Mouse (Mus musculus) liver, adult 2 months (tissue): ENCODE results near the gene Pip5k1b. TPM values are rescaled to one million over a fixed set of nuclear protein-coding genes. Genes with fewer than 3 reads are reported as not detected.
"Not testable (repeated sequence)": the region's sequence is repeated elsewhere in the genome, so short reads cannot be mapped to it uniquely, and the experiment has no call there.

Experiments used
- DNase-seq: peaks from one replicate; pipeline ENCODE4 v3.0.0-alpha.2; 2011; ENCODE audit warnings: low read depth, low spot score; ENCODE audit errors: extremely low read depth
- H3K27ac ChIP-seq: fragments of 200-500 bp; replicated peaks from 2 replicates; pipeline ENCODE4 v1.5.1; 2012; ENCODE audit warnings: low read depth, mild to moderate bottlenecking, control low read depth, inconsistent platforms, low read length; ENCODE audit not compliant: insufficient read depth
- H3K27me3 ChIP-seq: fragments of 200-500 bp; 2 replicates; pipeline ENCODE4 v1.6.1; 2012; ENCODE audit warnings: mild to moderate bottlenecking, moderate library complexity, low read length, inconsistent platforms; ENCODE audit not compliant: control insufficient read depth, insufficient read depth
- H3K36me3 ChIP-seq: fragments of 200-500 bp; 2 replicates; pipeline ENCODE4 v1.6.1; 2012; ENCODE audit warnings: low read length, inconsistent platforms; ENCODE audit not compliant: control insufficient read depth, insufficient read depth
- H3K4me1 ChIP-seq: fragments of 200-500 bp; 2 replicates; pipeline ENCODE4 v1.6.1; 2011; ENCODE audit warnings: low read length; ENCODE audit not compliant: control insufficient read depth, insufficient read depth
- H3K4me3 ChIP-seq: fragments of 200-500 bp; 2 replicates; pipeline ENCODE4 v1.5.1; 2011; ENCODE audit warnings: low read depth, mild to moderate bottlenecking, control low read depth, low read length, moderate library complexity; ENCODE audit not compliant: insufficient read depth
- H3K79me2 ChIP-seq: fragments of 200-500 bp; 2 replicates; pipeline ENCODE4 v1.6.1; 2012; ENCODE audit warnings: inconsistent platforms, mild to moderate bottlenecking, low read length, moderate library complexity; ENCODE audit not compliant: control insufficient read depth, insufficient read depth
- H3K9ac ChIP-seq: fragments of 200-500 bp; 2 replicates; pipeline ENCODE4 v1.6.1; 2012; ENCODE audit warnings: low read depth, mild to moderate bottlenecking, control low read depth, inconsistent platforms, low read length
- CTCF ChIP-seq: fragments of 200-500 bp; IDR thresholded peaks from 2 replicates; pipeline ENCODE4 v1.5.1; 2011; ENCODE audit warnings: low read depth, low read length, control low read depth
- POLR2A ChIP-seq: fragments of 200-500 bp; IDR thresholded peaks from 2 replicates; pipeline ENCODE4 v1.6.1; 2011; ENCODE audit warnings: low read length, control low read depth; ENCODE audit not compliant: insufficient read depth; ENCODE audit errors: extremely low read depth
- WGBS: fragments of 180-500 bp; shearing (Covaris S2); methylation state at CpG from one replicate; pipeline ENCODE4 v1.1.7; 2018; 5-methylcytosine and 5-hydroxymethylcytosine counted together
- polyA plus RNA-seq: library from polyadenylated mRNA; depleted of rRNA; stranded (reverse); fragments of >200 nt; gene quantifications from 2 replicates; pipeline ENCODE4 v1.2.3, GENCODE M21; 2012
- total RNA-seq: library from RNA; depleted of rRNA; stranded (reverse); fragments of >200 nt; gene quantifications from 2 replicates; pipeline ENCODE4 v1.2.3, GENCODE M21; 2014

Gene Pip5k1b
- total and polyA plus RNA-seq, 2 experiments: under 0.01 TPM; not detected in 1

- Histone ChIP-seq H3K79me2 (no peaks in the 10 kb centered on the region), H3K4me1 (peaks cover 3% of the 10 kb centered on the region; the same call in 1 of the 2 replicates), H3K4me3 (peak overlapping the region; percentile 66; the same call in 1 of the 2 replicates), H3K27me3 (peaks cover 20% of the 10 kb centered on the region), H3K36me3 (no peaks in the 10 kb centered on the region), H3K9ac (no peak overlapping the region), H3K27ac (no peak overlapping the region)
- no peak for TF ChIP-seq POLR2A
- no peak for TF ChIP-seq CTCF
- DNase-seq: no peak
- WGBS: 2% methylated on average over 19 of the region's 19 CpGs
These were observed 684 bp downstream of the Pip5k1b start for GRCm38 (mm10) chr19:24554911-24555465.

GRCm38 (mm10) chr19:24554425-24554824, 1.2 kb downstream of the Pip5k1b start:
- DNase-seq: no peak

DNA sequence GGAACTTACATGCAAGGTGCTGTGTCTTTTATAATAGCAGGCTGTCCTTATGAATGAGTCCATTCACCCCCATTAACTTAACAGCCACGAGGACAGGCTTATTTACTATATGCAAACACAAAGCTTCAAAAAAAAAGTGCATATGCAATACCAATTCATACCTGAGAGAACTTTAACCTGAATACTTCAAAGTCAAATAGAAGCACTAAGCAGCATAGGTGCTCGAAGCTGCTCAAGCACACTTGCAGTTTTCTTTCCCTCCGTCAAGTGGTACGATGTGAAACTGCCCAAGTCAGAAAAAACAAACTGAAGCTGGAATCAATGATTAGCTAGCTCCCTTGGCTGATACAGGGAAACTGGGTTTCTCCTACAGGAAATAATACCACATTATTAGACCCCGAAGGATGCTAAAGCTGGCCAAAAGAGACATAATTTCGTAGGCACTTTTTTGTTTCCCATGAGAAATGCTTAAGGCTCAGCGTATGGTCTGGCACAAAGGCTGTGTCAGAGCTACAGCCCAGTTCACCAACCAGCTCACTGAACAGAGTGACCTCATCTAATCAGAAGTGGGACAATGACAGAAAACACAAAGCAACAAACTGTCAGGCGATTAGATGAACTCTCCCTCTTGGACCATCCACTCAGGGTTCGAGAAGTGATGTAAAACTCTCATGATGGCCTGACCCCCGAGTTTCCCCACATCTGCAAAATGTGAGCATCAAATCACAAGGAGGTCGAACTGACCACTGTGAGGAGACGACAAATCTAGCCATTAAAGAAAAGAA, 2.2 kb downstream of the Pip5k1b start:
- Histone ChIP-seq H3K4me1 (peaks cover 3% of the 10 kb centered on the region; the same call in 1 of the 2 replicates), H3K36me3 (no peaks in the 10 kb centered on the region), H3K79me2 (no peaks in the 10 kb centered on the region), H3K9ac (no peak overlapping the region), H3K4me3 (no peak overlapping the region), H3K27ac (no peak overlapping the region), H3K27me3 (peaks cover 20% of the 10 kb centered on the region)
- no peak for DNase-seq
- WGBS: 51% methylated on average over 12 of the region's 12 CpGs
- TF ChIP-seq CTCF (no peak), POLR2A (no peak)

More at GRCm38 (mm10) chr19:24554425-24554824, 1.2 kb downstream of the Pip5k1b start:
- Histone ChIP-seq H3K27ac (no peak overlapping the region), H3K4me1 (peaks cover 3% of the 10 kb centered on the region; the same call in 1 of the 2 replicates), H3K27me3 (peaks cover 20% of the 10 kb centered on the region), H3K9ac (no peak overlapping the region), H3K4me3 (no peak overlapping the region), H3K36me3 (no peaks in the 10 kb centered on the region), H3K79me2 (no peaks in the 10 kb centered on the region)
- 30% methylated on average over 4 of the region's 4 CpGs for WGBS
- no peak for TF ChIP-seq POLR2A
- no peak for TF ChIP-seq CTCF

DNA sequence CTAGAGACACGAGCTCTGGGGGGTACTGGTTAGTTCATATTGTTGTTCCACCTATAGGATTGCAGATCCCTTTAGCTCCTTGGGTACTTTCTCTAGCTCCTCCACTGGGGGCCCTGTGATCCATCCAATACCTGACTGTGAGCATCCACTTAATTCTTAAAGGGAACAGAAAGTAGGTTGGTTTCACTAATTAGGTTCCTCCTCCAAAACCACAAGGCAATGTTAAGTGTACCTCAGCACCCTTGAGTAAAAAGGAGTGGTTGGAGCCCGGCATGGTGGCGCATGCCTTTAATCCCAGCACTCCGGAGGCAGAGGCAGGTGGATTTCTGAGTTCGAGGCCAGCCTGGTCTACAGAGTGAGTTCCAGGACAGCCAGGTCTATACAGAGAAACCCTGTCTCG, 3.0 kb downstream of the Pip5k1b start:
- WGBS: 87% methylated on average over 6 of the region's 6 CpGs

GRCm38 (mm10) chr19:24551196-24551954, 4.3 kb downstream of the Pip5k1b start:
- TF ChIP-seq POLR2A (no peak), CTCF (no peak)
- Histone ChIP-seq H3K9ac (no peak overlapping the region), H3K79me2 (no peaks in the 10 kb centered on the region), H3K4me1 (peaks cover 3% of the 10 kb centered on the region; the same call in 1 of the 2 replicates), H3K36me3 (no peaks in the 10 kb centered on the region), H3K27me3 (peaks cover 11% of the 10 kb centered on the region), H3K27ac (no peak overlapping the region), H3K4me3 (no peak overlapping the region)
- no peak for DNase-seq
- WGBS: 75% methylated on average over 3 of the region's 3 CpGs

More for the DNA sequence above, 3.0 kb downstream of the Pip5k1b start:
- not testable (repeated sequence) for H3K36me3 ChIP-seq, H3K9ac ChIP-seq, H3K4me1 ChIP-seq, H3K79me2 ChIP-seq, H3K4me3 ChIP-seq, H3K27ac ChIP-seq, DNase-seq
- peaks cover 19% of the 10 kb centered on the region for H3K27me3 ChIP-seq
